Mouse (Mus musculus) heart, postnatal 0 days (tissue): ENCODE measurements at regions not wholly inside any gene's neighbourhood (a gene's known extent, or its start where the extent isn't known, plus 50 kb on each side); places are given as distances from the start of the nearest gene placed in this dataset.

Experiments used
- CTCF ChIP-seq: IDR thresholded peaks from 2 replicates; pipeline ENCODE4 v1.5.1; 2016; ENCODE audit warnings: antibody characterized with exemption, control low read depth, low read depth
- EP300 ChIP-seq: IDR thresholded peaks from 2 replicates; pipeline ENCODE4 v1.6.1; 2016; ENCODE audit warnings: antibody characterized with exemption, low read depth

GRCm38 (mm10) chr12:71573456-71573855, 257.4 kb upstream of the Daam1 start:
- TF ChIP-seq CTCF (no peak), EP300 (no peak)
